Mouse (Mus musculus): ENCODE data around the gene Espl1. TPM values are rescaled to one million over a fixed set of nuclear protein-coding genes. Genes with fewer than 3 reads are reported as not detected.

The Espl1 gene
- polyA plus RNA-seq, 2 experiments: 27.2 to 40.0 TPM

- H3K9me3 ChIP-seq (ENCODE audit: control insufficient read depth, low read length): no peaks in the 10 kb centered on the region
- DNase-seq (ENCODE audit: low spot score): no peak
- no peak overlapping the region for H3K4me2 ChIP-seq (replicated peaks; ENCODE audit: low read depth, low read length, severe bottlenecking)
Observed at GRCm38 (mm10) chr15:102308717-102309116, 12.7 kb downstream of the Espl1 start.

GRCm38 (mm10) chr15:102310074-102310845 is 14.2 kb downstream of the Espl1 start:
- Histone ChIP-seq H3K9me3 (ENCODE audit: control insufficient read depth, low read length) (no peaks in the 10 kb centered on the region), H3K27me3 (ENCODE audit: control insufficient read depth, insufficient read depth, low read length) (no peaks in the 10 kb centered on the region), H3K4me2 (replicated peaks; ENCODE audit: low read depth, low read length, severe bottlenecking) (no peak overlapping the region), H3K36me3 (ENCODE audit: control insufficient read depth, insufficient read depth, low read length) (peaks cover 76% of the 10 kb centered on the region), H3K9ac (ENCODE audit: low read depth, low read length, severe bottlenecking) (no peak overlapping the region), H3K4me3 (replicated peaks; ENCODE audit: low read length) (no peak overlapping the region), H3K4me1 (ENCODE audit: control insufficient read depth, insufficient read depth, low read length) (no peaks in the 10 kb centered on the region), H3K27ac (replicated peaks; ENCODE audit: low read depth, low read length) (no peak overlapping the region)
- DNase-seq (ENCODE audit: low spot score) (no peak), ATAC-seq (ENCODE audit: low FRiP score, low read depth) (no peak)
- TF ChIP-seq POLR2A (IDR thresholded peaks at IDR 0.05; ENCODE audit: borderline replicate concordance, extremely low read depth, insufficient read depth, insufficient read length): no peak
- 84% methylated on average over 10 of the region's 10 CpGs for whole genome bisulfite sequencing

More at GRCm38 (mm10) chr15:102308717-102309116, 12.7 kb downstream of the Espl1 start:
- Histone ChIP-seq H3K4me3 (replicated peaks; ENCODE audit: low read length) (no peak overlapping the region), H3K27me3 (ENCODE audit: control insufficient read depth, insufficient read depth, low read length) (no peaks in the 10 kb centered on the region), H3K36me3 (ENCODE audit: control insufficient read depth, insufficient read depth, low read length) (peaks cover 76% of the 10 kb centered on the region), H3K27ac (replicated peaks; ENCODE audit: low read depth, low read length) (no peak overlapping the region), H3K9ac (ENCODE audit: low read depth, low read length, severe bottlenecking) (no peak overlapping the region), H3K4me1 (ENCODE audit: control insufficient read depth, insufficient read depth, low read length) (no peaks in the 10 kb centered on the region)
- ATAC-seq (ENCODE audit: low FRiP score, low read depth): no peak
- WGBS: 82% methylated on average over 9 of the region's 9 CpGs
- no peak for TF ChIP-seq POLR2A (IDR thresholded peaks at IDR 0.05; ENCODE audit: borderline replicate concordance, extremely low read depth, insufficient read depth, insufficient read length)

DNA sequence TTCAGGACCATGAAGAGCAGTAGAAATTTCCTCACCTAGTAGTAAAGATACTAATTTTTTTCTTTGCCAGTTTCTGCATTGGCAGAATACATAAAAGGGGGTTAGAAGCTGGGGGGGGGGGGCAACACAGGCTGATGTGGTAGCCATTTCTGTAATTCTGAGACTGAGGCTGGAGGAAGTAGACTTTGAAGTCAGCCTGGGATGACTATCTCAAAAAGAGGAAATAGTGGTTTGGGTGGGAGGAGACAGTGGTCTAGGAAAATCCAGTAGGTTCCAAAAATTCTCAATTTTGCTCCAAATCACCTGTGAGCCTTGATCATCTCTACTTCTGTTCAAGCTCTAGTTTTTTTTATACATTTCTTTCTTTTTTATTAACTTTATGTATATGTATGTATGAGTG is 15.4 kb downstream of the Espl1 start:
- ATAC-seq (ENCODE audit: low FRiP score, low read depth) (no peak), DNase-seq (ENCODE audit: low spot score) (no peak)
- no peak overlapping the region for H3K9ac ChIP-seq (ENCODE audit: low read depth, low read length, severe bottlenecking)
- no peaks in the 10 kb centered on the region for H3K4me1 ChIP-seq (ENCODE audit: control insufficient read depth, insufficient read depth, low read length)
- H3K4me2 ChIP-seq (replicated peaks; ENCODE audit: low read depth, low read length, severe bottlenecking): no peak overlapping the region
- H3K4me3 ChIP-seq (replicated peaks; ENCODE audit: low read length): no peak overlapping the region
- H3K27ac ChIP-seq (replicated peaks; ENCODE audit: low read depth, low read length): no peak overlapping the region
- H3K36me3 ChIP-seq (ENCODE audit: control insufficient read depth, insufficient read depth, low read length): peaks cover 76% of the 10 kb centered on the region
- TF ChIP-seq POLR2A (IDR thresholded peaks at IDR 0.05; ENCODE audit: borderline replicate concordance, extremely low read depth, insufficient read depth, insufficient read length): no peak
- no peaks in the 10 kb centered on the region for H3K27me3 ChIP-seq (ENCODE audit: control insufficient read depth, insufficient read depth, low read length)
- H3K9me3 ChIP-seq (ENCODE audit: control insufficient read depth, low read length): no peaks in the 10 kb centered on the region

DNA sequence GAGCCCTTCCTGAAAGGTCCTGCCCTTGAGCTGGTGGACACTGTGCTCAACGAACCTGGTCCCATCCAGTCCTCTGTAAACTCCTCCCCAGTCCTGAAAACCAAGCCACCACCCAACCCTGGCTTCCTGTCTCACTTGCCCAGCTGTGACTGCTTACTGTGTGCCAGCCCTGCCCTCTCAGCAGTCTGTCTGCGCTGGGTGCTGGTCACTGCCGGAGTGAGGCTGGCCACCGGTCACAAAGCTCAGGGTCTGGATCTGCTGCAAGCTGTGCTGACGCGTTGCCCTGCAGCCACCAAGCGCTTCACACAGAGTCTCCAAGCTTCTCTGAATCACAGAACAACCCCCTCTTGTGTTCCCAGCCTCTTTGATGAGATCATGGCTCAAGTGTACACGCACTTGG is 19.2 kb downstream of the Espl1 start:
- Histone ChIP-seq H3K36me3 (ENCODE audit: control insufficient read depth, insufficient read depth, low read length) (peaks cover 85% of the 10 kb centered on the region), H3K9me3 (ENCODE audit: control insufficient read depth, low read length) (no peaks in the 10 kb centered on the region), H3K9ac (ENCODE audit: low read depth, low read length, severe bottlenecking) (no peak overlapping the region), H3K4me3 (replicated peaks; ENCODE audit: low read length) (no peak overlapping the region), H3K27ac (replicated peaks; ENCODE audit: low read depth, low read length) (no peak overlapping the region), H3K4me1 (ENCODE audit: control insufficient read depth, insufficient read depth, low read length) (no peaks in the 10 kb centered on the region), H3K4me2 (replicated peaks; ENCODE audit: low read depth, low read length, severe bottlenecking) (no peak overlapping the region), H3K27me3 (ENCODE audit: control insufficient read depth, insufficient read depth, low read length) (no peaks in the 10 kb centered on the region)
- ATAC-seq (ENCODE audit: low FRiP score, low read depth) (no peak), DNase-seq (ENCODE audit: low spot score) (no peak)
- 93% methylated on average over 8 of the region's 8 CpGs for WGBS
- TF ChIP-seq POLR2A (IDR thresholded peaks at IDR 0.05; ENCODE audit: borderline replicate concordance, extremely low read depth, insufficient read depth, insufficient read length): no peak

DNA sequence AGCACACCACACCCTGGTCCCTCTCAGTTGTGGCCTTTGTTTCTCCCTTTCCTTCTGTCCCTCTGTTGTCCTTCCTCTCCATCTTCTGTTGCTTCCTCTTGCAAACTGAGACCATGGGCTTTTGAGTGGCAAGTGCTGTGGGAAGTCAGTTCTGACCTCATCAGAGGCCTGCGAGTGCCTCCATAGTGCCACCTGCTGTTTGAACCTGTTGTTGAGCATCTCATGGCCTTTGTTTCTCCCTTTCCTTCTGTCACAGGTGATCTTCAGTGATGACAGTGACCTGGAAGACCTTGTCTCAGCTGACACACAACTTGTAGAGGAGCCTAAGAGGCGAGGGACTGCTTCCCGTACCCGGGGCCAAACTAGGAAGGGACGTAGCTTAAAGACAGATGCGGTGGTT is 20.2 kb downstream of the Espl1 start:
- H3K4me2 ChIP-seq (replicated peaks; ENCODE audit: low read depth, low read length, severe bottlenecking): no peak overlapping the region
- 92% methylated on average over 6 of the region's 6 CpGs for WGBS
- no peak for TF ChIP-seq POLR2A (IDR thresholded peaks at IDR 0.05; ENCODE audit: borderline replicate concordance, extremely low read depth, insufficient read depth, insufficient read length)
- H3K4me3 ChIP-seq (replicated peaks; ENCODE audit: low read length): no peak overlapping the region
- ATAC-seq (ENCODE audit: low FRiP score, low read depth) (no peak), DNase-seq (ENCODE audit: low spot score) (peak; percentile 48)
- H3K36me3 ChIP-seq (ENCODE audit: control insufficient read depth, insufficient read depth, low read length): peaks cover 87% of the 10 kb centered on the region
- no peaks in the 10 kb centered on the region for H3K9me3 ChIP-seq (ENCODE audit: control insufficient read depth, low read length)
- no peak overlapping the region for H3K27ac ChIP-seq (replicated peaks; ENCODE audit: low read depth, low read length)
- no peaks in the 10 kb centered on the region for H3K4me1 ChIP-seq (ENCODE audit: control insufficient read depth, insufficient read depth, low read length)
- 0 out of 2 replicates have a peak overlapping the region, but pooled peaks have one; percentile 2 for H3K9ac ChIP-seq (ENCODE audit: low read depth, low read length, severe bottlenecking)
- no peaks in the 10 kb centered on the region for H3K27me3 ChIP-seq (ENCODE audit: control insufficient read depth, insufficient read depth, low read length)

All from limb, embryonic 14.5 days (tissue).